Mouse (Mus musculus) liver, embryonic 14.5 days (tissue): ENCODE data around the gene Snrpe.

Experiments
- CTCF ChIP-seq: IDR thresholded peaks from 2 replicates; pipeline ENCODE4 v1.5.1; 2016; ENCODE audit warnings: antibody characterized with exemption, low read depth, control low read depth
- EP300 ChIP-seq: IDR thresholded peaks from 2 replicates; pipeline ENCODE4 v1.6.1; 2016; ENCODE audit warnings: antibody characterized with exemption, low read depth

DNA sequence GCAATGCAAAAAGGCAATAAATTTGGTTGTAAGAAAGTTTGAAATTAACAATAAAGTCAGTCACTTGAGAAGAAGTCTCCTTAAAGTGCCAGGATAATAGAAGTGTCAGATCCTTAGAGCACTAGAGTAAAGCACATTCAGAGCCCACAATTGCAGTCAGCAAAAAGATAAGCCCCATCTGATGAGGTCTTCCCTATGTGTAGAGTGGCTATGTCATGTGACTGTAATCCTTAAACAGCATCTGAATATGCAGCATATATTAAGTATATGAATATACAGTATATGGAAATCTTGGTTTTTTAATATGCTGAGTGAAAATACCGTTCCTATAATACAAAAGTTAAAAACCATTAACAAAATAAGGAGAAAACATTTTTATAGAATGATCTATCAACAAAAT, 42.9 kb upstream of the Snrpe start:
- TF ChIP-seq CTCF (no peak), EP300 (no peak)
